Mouse (Mus musculus): Measurements from ENCODE around the gene Lin7a. TPM values are rescaled to one million over a fixed set of nuclear protein-coding genes. Genes with fewer than 3 reads are reported as not detected.

The Lin7a gene
- polyA plus RNA-seq, 1 experiment from 2014 or later: 40.3 TPM

- no peak for ATAC-seq (ENCODE audit: low FRiP score)
- WGBS: 90% methylated on average over 2 of the region's 2 CpGs
- Histone ChIP-seq H3K27ac (replicated peaks) (no peak overlapping the region), H3K27me3 (replicated peaks) (no peaks in the 10 kb centered on the region), H3K4me2 (no peak overlapping the region), H3K9ac (replicated peaks) (no peak overlapping the region), H3K9me3 (replicated peaks) (no peaks in the 10 kb centered on the region), H3K4me3 (replicated peaks) (no peak overlapping the region), H3K36me3 (no peaks in the 10 kb centered on the region), H3K4me1 (no peaks in the 10 kb centered on the region)
Observed at GRCm38 (mm10) chr10:107245961-107246460, 25.5 kb upstream of the Lin7a start.

- ATAC-seq (ENCODE audit: low FRiP score): no peak
- H3K4me2 ChIP-seq: no peak overlapping the region
- H3K27ac ChIP-seq (replicated peaks): no peak overlapping the region
- no peak overlapping the region for H3K4me3 ChIP-seq (replicated peaks)
- H3K27me3 ChIP-seq (replicated peaks): no peaks in the 10 kb centered on the region
- no peaks in the 10 kb centered on the region for H3K36me3 ChIP-seq
- no peaks in the 10 kb centered on the region for H3K9me3 ChIP-seq (replicated peaks)
- WGBS: 87% methylated on average over 6 of the region's 6 CpGs
- H3K9ac ChIP-seq (replicated peaks): no peak overlapping the region
- H3K4me1 ChIP-seq: no peaks in the 10 kb centered on the region
Observed at GRCm38 (mm10) chr10:107247001-107247670, 24.4 kb upstream of the Lin7a start.

- ATAC-seq (ENCODE audit: low FRiP score): no peak
- Histone ChIP-seq H3K4me2 (no peak overlapping the region), H3K9me3 (replicated peaks) (no peaks in the 10 kb centered on the region), H3K36me3 (no peaks in the 10 kb centered on the region), H3K4me3 (replicated peaks) (no peak overlapping the region), H3K27me3 (replicated peaks) (no peaks in the 10 kb centered on the region), H3K9ac (replicated peaks) (no peak overlapping the region), H3K27ac (replicated peaks) (no peak overlapping the region), H3K4me1 (no peaks in the 10 kb centered on the region)
- 95% methylated on average over 8 of the region's 8 CpGs for WGBS
Observed at GRCm38 (mm10) chr10:107248481-107248880, 23.0 kb upstream of the Lin7a start.

GRCm38 (mm10) chr10:107249056-107249455, 22.4 kb upstream of the Lin7a start:
- Histone ChIP-seq H3K36me3 (no peaks in the 10 kb centered on the region), H3K9me3 (replicated peaks) (no peaks in the 10 kb centered on the region), H3K9ac (replicated peaks) (no peak overlapping the region), H3K27ac (replicated peaks) (no peak overlapping the region), H3K4me1 (no peaks in the 10 kb centered on the region), H3K4me3 (replicated peaks) (no peak overlapping the region), H3K27me3 (replicated peaks) (no peaks in the 10 kb centered on the region), H3K4me2 (no peak overlapping the region)
- WGBS: 92% methylated on average over 7 of the region's 7 CpGs
- ATAC-seq (ENCODE audit: low FRiP score): no peak

DNA sequence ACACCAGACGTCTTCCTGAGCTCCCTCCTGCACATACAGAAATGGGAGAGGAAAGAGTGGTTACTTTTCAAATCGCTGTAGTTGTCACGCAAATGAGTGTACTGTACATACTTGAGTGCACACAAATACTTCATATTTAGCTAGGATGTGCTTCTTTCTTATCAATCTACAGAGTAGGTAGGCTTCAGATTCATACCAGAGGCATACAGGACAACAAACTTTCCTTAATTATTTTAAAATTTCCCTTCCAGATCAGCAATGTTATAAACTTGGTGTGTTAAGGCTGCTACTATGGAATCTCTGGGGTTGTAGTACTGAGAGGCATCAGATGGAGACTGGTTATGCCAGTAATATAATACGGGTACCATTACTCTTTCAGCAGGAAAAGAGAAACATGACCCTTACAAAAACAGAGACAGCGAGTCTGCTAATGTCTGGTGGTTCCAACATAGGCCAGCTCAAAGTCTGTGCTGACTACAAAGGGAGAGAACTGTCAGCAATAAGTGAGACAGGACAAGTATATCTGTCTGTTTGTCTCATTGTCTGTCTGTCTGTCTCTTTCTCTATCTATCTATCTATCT, 21.8 kb upstream of the Lin7a start:
- H3K9ac ChIP-seq (replicated peaks): no peak overlapping the region
- H3K4me3 ChIP-seq (replicated peaks): no peak overlapping the region
- no peak overlapping the region for H3K4me2 ChIP-seq
- 89% methylated on average over 5 of the region's 5 CpGs for WGBS
- no peaks in the 10 kb centered on the region for H3K9me3 ChIP-seq (replicated peaks)
- H3K4me1 ChIP-seq: no peaks in the 10 kb centered on the region
- ATAC-seq (ENCODE audit: low FRiP score): no peak
- H3K27me3 ChIP-seq (replicated peaks): no peaks in the 10 kb centered on the region
- no peak overlapping the region for H3K27ac ChIP-seq (replicated peaks)
- no peaks in the 10 kb centered on the region for H3K36me3 ChIP-seq

DNA sequence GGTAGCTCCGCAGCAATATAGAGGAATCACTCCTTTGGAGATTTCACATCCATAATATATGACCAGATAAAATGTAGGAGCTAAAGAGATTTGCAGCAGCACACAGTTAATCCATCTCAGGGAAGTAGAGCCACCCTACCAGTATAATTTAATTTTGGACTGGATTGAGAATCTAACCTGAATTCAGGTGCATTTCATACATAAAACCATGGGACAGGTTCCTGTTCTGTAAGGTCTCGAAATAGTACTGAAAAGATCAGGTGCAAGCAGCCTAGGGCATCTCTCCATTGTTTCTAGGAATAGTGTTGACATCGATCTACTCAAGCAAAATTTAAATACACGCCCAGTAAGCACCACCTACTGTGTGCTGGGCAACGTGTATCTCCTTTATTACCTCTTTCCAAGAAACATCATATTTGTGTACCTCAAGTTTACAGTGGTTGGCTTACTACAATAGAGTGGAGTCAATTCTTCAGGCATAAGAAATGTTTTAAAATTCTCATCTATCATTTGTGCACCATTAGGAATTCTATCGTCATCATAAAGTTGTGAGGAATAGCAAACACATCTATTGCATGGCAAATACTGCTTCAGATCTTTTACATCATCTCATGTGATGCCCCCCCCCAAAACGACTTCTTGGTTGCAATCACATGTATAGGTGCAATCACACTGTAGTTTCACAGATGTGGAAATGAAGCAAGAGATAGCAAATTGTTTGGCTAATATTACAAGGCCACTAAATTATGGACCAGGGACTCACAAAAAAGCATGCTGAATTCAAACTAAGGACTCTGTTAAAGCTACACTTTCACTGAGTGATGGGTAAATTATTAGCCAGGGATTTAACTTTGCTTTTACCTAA, 20.9 kb upstream of the Lin7a start:
- Histone ChIP-seq H3K4me3 (replicated peaks) (no peak overlapping the region), H3K36me3 (no peaks in the 10 kb centered on the region), H3K9ac (replicated peaks) (no peak overlapping the region), H3K27me3 (replicated peaks) (no peaks in the 10 kb centered on the region), H3K9me3 (replicated peaks) (no peaks in the 10 kb centered on the region), H3K27ac (replicated peaks) (no peak overlapping the region), H3K4me2 (no peak overlapping the region), H3K4me1 (no peaks in the 10 kb centered on the region)
- ATAC-seq (ENCODE audit: low FRiP score): no peak
- WGBS: 83% methylated on average over 7 of the region's 7 CpGs

DNA sequence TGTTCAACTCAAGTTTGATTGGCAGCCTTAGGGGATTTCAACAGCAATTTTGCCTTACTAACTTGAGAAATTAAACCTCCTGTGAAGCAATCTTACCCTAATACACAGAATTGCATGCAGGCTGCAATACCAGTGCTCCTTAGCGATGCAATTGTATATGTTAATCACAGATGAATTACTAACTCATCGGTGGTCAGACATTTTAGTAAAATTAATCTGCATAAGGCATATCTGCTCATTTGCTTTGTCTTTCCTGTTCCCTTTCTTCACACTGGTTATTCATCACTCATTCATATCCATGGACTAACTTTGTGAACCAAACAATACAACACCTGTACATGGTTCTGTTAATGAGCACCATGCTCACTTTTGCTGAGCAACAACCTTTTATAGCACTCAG, 20.2 kb upstream of the Lin7a start:
- WGBS: 83% methylated on average over 2 of the region's 2 CpGs
- no peaks in the 10 kb centered on the region for H3K36me3 ChIP-seq
- no peak overlapping the region for H3K9ac ChIP-seq (replicated peaks)
- no peaks in the 10 kb centered on the region for H3K4me1 ChIP-seq
- H3K27ac ChIP-seq (replicated peaks): no peak overlapping the region
- no peak overlapping the region for H3K4me3 ChIP-seq (replicated peaks)
- H3K27me3 ChIP-seq (replicated peaks): no peaks in the 10 kb centered on the region
- no peaks in the 10 kb centered on the region for H3K9me3 ChIP-seq (replicated peaks)
- no peak overlapping the region for H3K4me2 ChIP-seq
- ATAC-seq (ENCODE audit: low FRiP score): no peak

GRCm38 (mm10) chr10:107251801-107252502, 19.5 kb upstream of the Lin7a start:
- no peak overlapping the region for H3K4me2 ChIP-seq
- no peaks in the 10 kb centered on the region for H3K36me3 ChIP-seq
- H3K9me3 ChIP-seq (replicated peaks): no peaks in the 10 kb centered on the region
- no peaks in the 10 kb centered on the region for H3K4me1 ChIP-seq
- H3K9ac ChIP-seq (replicated peaks): no peak overlapping the region
- ATAC-seq (ENCODE audit: low FRiP score): no peak
- H3K27me3 ChIP-seq (replicated peaks): no peaks in the 10 kb centered on the region
- 93% methylated on average over 2 of the region's 2 CpGs for WGBS
- no peak overlapping the region for H3K4me3 ChIP-seq (replicated peaks)
- no peak overlapping the region for H3K27ac ChIP-seq (replicated peaks)

GRCm38 (mm10) chr10:107252503-107252815, 19.0 kb upstream of the Lin7a start:
- WGBS: 94% methylated on average over 3 of the region's 3 CpGs
- no peak overlapping the region for H3K9ac ChIP-seq (replicated peaks)

DNA sequence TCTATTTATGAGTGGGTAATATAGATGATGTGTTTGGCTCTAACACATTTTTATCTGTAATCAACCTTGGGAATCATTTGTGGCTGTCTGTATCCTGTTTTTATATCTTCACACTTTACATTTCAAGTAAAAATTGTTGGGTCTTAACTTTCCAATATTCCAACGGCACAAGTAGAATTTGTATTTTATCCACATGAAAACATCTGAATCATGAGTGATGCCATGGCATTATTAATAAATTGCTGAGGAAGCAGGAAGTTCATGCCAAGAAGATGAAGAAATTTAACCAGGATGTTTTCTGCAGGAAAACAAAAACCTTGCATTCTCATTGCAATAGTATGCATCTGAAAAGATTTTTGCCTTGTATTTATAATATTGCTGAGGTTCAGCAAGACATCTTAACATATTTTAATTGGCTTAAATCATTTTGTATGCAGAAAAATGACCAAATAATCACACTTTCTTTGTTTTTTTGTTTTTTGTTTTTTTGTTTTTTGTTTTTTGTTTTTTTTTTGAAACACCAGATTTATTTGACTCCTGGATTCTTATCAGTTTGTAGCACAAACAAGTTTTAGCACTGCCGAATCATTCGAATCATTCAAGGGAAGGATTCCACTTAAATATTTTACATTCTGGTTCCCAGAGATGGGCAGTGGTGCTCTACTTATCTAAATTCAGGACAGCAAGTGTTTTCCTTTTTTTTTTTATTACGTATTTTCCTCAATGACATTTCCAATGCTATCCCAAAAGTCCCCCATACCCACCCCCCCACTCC, 18.1 kb upstream of the Lin7a start:
- Histone ChIP-seq H3K4me3 (replicated peaks) (no peak overlapping the region), H3K4me1 (no peaks in the 10 kb centered on the region), H3K27ac (replicated peaks) (no peak overlapping the region), H3K9ac (replicated peaks) (no peak overlapping the region), H3K9me3 (replicated peaks) (no peaks in the 10 kb centered on the region), H3K27me3 (replicated peaks) (no peaks in the 10 kb centered on the region), H3K36me3 (no peaks in the 10 kb centered on the region), H3K4me2 (no peak overlapping the region)
- no peak for ATAC-seq (ENCODE audit: low FRiP score)
- WGBS: 95% methylated on average over 4 of the region's 4 CpGs

More at GRCm38 (mm10) chr10:107252503-107252815, 19.0 kb upstream of the Lin7a start:
- Histone ChIP-seq H3K4me1 (no peaks in the 10 kb centered on the region), H3K4me2 (no peak overlapping the region), H3K4me3 (replicated peaks) (no peak overlapping the region), H3K36me3 (no peaks in the 10 kb centered on the region), H3K27me3 (replicated peaks) (no peaks in the 10 kb centered on the region), H3K9me3 (replicated peaks) (no peaks in the 10 kb centered on the region), H3K27ac (replicated peaks) (no peak overlapping the region)
- no peak for ATAC-seq (ENCODE audit: low FRiP score)

GRCm38 (mm10) chr10:107254656-107255055, 16.8 kb upstream of the Lin7a start:
- no peaks in the 10 kb centered on the region for H3K4me1 ChIP-seq
- no peak overlapping the region for H3K27ac ChIP-seq (replicated peaks)
- H3K4me3 ChIP-seq (replicated peaks): no peak overlapping the region
- H3K27me3 ChIP-seq (replicated peaks): no peaks in the 10 kb centered on the region
- H3K9ac ChIP-seq (replicated peaks): no peak overlapping the region
- H3K4me2 ChIP-seq: no peak overlapping the region
- no peaks in the 10 kb centered on the region for H3K36me3 ChIP-seq
- ATAC-seq (ENCODE audit: low FRiP score): no peak
- H3K9me3 ChIP-seq (replicated peaks): no peaks in the 10 kb centered on the region
